Mouse (Mus musculus): Measurements from ENCODE around the gene Mbtd1.

DNA sequence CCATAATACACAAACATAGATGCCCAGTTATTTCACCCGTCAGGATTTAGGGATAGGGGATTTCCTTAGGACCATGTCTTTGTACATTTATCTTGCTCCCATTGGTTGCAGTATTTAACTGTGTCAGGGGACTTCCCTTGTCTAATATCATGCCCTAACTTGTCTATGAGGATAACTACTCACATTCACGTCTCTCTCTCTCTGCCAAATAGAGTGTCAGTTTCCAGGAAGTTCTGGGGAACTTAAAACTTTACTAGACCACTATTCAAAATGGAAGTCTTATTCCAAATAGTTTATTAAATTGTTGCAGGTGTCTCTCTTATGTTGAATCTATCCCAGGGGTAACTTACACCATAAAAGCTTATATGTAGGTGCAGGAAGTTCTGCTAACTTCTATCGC lies 26.0 kb downstream of the Mbtd1 start:
- TF ChIP-seq CTCF (IDR thresholded peaks at IDR 0.05; ENCODE audit: low read depth, low read length) (no peak), POLR2A (IDR thresholded peaks at IDR 0.05; ENCODE audit: insufficient read depth, low read length) (no peak)

Measured in ES-Bruce4 (cell line).